Mouse (Mus musculus): ENCODE results near the gene Col27a1.

- TF ChIP-seq EP300 (IDR thresholded peaks at IDR 0.05), result no peak
- TF ChIP-seq CTCF (IDR thresholded peaks at IDR 0.05), result no peak
Measured at GRCm38 (mm10) chr4:63274516-63274915, 60.7 kb downstream of the Col27a1 start.
